Mouse (Mus musculus) c-Kit-positive CD71-positive TER-119-positive erythroid progenitor cells, embryonic 14.5 days (primary cell): Measurements from ENCODE around the gene Rnf220.

Source experiments
- DNase-seq: peaks from one replicate; pipeline ENCODE4 v3.0.0-alpha.2; 2013; ENCODE audit warnings: low spot score

Rnf220 gene

GRCm38 (mm10) chr4:117341282-117341681, 155.6 kb downstream of the Rnf220 start:
- DNase-seq = no peak

DNA sequence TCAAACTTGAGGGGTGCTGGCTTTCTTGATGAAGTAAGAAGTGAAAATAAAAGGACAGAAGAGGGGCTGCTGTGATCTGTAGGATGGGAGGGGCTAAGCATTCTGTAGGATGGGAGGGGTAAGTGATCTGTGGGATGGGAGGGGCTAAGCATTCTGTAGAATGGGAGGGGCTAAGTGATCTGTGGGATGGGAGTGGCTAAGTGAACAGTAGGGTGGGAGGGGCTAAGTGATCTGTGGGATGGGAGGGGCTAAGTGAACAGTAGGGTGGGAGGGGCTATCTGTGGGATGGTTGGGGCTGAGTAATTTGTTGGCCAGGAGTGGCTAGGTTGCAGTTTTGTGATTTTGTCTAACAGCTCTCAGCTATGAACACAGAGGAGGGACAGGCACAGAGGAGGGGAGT, 157.1 kb downstream of the Rnf220 start:
- peak; percentile 8 for DNase-seq

DNA sequence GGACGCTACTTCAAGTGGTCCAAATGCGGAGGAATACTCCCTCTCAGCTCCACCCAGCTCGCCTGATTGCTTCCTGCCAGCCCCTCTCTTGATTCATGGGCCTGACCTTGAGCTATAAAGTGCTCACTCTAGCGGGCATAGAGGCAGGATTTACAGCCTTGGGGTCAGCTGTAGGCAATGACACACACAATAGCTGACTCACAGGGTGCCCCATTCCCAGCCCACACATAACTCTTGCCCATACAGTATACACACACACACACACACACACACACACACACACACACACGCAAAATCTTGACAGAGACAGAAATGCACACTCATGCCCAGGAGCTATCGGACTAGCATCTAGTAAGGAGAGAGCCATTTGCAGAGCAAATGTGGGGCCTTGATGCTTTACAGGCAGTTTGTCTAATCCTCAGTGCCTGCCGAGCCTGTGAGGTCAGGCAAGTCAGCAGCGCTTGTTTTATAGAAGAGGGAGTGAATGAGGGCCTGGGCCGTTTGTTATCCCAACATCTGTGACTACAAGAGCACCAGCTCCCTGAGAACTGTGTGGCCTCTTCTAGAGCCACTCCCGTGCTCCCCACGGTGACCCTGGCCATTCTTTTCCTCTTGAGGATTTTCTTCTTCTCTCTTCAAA, 165.9 kb downstream of the Rnf220 start:
- DNase-seq = no peak

- DNase-seq = no peak
Observed at GRCm38 (mm10) chr4:117330132-117330531, 166.7 kb downstream of the Rnf220 start.

- no peak for DNase-seq
Observed at GRCm38 (mm10) chr4:117326915-117327314, 169.9 kb downstream of the Rnf220 start.

DNA sequence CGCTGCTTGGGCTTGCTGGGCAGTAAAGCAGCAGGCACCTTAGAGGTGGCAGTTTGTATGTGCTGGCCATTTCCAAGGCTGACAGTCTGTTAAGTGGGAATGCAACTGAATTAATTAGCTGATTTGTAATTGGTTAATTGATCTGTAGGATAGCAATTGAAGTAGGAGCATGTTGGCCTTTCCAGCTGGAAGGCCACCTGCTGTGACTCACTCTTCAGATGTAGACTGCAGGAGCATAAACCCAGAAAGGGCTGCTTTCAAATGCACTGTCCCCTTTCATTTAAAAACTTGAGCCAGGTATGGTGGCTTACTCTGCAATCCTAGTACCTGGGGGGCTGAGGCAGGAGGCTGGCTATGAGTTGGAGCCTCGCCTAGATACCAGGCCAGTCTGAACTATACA, 171.8 kb downstream of the Rnf220 start:
- no peak for DNase-seq

- no peak for DNase-seq
Observed at GRCm38 (mm10) chr4:117323515-117324344, 173.1 kb downstream of the Rnf220 start.

- DNase-seq = no peak
Observed at GRCm38 (mm10) chr4:117321011-117321410, 175.8 kb downstream of the Rnf220 start.

GRCm38 (mm10) chr4:117318508-117318907, 178.3 kb downstream of the Rnf220 start:
- DNase-seq = no peak

DNA sequence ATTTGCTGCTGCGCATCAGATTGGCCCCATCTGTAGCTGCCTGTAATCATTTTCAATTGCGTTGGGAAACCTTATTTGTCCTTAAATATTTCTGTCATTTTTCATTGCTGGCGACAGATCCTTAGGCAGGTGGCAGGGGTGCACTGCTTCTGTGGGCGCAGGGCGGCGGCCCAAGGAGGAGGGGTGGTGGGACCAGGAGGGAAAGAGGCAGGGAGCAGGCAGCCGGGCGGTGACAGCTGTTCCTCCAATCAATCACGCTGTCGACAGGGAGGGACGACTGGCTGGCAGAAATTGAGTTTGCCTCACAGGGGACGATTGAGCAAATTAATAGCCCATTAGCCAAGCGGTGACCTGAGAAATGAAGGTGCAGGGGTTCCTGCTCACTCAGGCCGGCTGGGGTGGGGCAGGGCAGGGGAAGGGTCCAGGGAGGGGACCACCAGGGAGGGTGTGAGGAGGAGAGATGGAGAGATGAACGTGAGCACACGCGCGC, 179.1 kb downstream of the Rnf220 start:
- DNase-seq = no peak

GRCm38 (mm10) chr4:117316800-117317199, 180.1 kb downstream of the Rnf220 start:
- DNase-seq = no peak

DNA sequence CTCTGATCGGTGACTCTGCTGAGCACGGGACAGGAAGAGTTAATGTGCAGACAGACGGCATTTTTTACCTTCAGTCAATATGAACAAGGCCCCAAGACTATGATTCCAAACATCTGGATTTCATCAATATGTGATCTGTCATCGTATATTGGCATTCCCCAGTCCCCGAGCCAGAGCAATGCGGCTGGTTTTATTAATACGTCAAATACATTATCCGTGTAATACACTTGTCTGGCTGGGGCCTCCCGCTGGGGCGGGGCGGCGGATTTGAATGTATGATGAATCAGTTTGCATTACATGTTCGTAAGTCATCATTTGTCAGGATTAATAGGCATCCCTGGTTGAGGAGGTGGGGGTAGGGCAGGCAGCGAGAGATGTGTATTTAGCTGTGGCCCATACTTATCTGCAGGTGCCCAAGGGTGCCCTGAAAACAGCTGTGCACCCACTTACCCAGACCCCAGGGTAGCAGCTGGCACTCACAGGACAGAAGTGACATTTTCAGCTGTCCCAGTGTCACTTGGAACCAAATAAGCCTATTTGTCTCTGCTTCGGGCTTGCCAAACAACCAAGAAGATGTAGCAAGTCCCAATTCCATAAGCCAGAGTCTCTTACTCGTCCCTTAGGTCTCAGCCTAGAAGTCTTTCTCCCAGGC, 181.9 kb downstream of the Rnf220 start:
- no peak for DNase-seq

GRCm38 (mm10) chr4:117313085-117313424, 183.8 kb downstream of the Rnf220 start:
- peak; percentile 45 for DNase-seq

DNA sequence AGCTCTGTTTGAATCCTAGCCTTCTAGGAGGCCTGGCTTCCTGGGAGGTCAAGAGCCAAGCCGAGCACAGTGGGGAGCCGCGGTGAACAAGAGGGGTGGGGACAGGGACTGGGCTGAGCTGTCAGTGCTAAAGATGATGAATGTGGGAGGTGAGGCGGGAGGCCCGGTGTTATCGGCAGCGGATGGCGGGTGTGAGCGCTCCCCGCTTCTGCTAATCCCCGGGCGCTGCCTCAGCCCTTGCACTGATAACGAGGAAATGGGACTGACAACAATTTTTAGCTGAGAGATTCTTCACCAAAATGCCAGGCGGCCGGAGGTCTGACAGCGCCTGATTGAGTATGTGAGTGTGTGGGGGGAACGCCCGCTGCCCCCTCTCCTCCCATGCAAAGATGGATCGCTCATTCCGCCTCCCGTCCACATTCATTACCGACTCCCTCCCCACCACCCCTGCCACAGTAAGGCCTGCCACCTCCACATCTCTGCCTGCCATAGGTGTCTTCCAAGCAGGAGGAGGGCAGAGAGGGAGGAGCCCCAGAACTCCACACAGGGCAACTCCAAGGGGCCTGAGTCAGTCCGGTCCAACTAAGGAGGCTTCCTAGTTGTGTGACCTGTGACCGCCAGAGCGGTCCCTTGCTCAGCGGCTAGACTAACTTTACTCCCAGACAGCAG, 184.3 kb downstream of the Rnf220 start:
- DNase-seq = peak; percentile 84

- no peak for DNase-seq
Observed at GRCm38 (mm10) chr4:117311891-117312290, 185.0 kb downstream of the Rnf220 start.

GRCm38 (mm10) chr4:117309427-117309826, 187.4 kb downstream of the Rnf220 start:
- DNase-seq = no peak

DNA sequence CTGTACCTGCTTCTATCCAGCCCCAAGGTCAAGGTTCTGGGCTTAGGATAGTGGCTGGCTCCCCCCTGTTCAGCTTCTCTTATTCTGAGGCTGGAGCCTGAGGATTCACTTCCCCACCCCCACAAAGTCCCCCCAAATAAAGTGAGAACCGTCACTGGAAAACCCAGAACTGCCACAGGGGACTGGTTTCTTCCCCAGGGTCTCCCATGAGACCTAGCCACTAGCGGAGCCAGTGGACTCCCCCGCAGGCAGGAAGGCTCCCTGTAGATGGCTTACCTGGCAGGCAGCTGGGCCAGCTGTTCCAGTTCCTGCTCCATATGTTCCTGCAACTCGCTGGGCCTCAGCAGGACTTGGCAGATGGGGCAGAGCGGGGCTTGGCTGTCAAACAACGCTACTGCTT, 189.6 kb downstream of the Rnf220 start:
- DNase-seq = no peak

- no peak for DNase-seq
Observed at GRCm38 (mm10) chr4:117305461-117305860, 191.4 kb downstream of the Rnf220 start.

GRCm38 (mm10) chr4:117304239-117305025, 192.4 kb downstream of the Rnf220 start:
- no peak for DNase-seq

DNA sequence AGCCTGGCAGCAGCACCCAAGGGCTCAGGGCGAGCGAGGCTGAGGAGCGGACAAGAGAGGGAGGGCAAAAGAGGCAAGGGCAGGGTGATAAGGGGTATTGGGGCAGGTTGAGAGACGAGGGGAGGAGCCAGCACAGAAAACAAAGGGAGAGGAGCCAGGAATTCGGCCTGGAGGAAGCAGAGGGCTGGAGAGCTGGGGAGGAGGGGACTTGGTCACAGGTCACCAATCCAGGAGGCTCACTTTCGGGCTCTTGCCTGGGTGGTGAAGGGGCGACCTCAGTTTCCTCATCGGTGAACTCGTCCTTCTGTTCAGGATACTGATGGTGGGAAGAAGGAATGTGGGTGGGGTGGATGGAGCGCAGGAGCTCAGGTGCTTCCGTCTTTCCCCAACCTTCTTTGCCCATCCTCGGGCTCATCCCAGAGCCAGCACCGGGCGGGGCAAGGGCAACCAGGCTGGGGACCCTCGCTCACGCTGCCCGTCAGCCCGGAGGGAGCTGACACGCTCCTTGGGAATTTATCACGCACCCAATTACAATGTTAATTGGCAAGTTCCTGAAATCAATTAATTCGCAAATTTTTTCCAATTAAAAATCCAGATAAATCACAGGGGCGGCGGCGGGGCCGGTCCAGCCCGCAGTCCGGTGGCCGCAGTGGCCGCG, 193.1 kb downstream of the Rnf220 start:
- DNase-seq = no peak
